Mouse (Mus musculus): ENCODE data around the gene Bex3.
A peak's percentile ranks its signal among the peaks of the same experiment; 100 is the strongest.

The Bex3 gene

DNA sequence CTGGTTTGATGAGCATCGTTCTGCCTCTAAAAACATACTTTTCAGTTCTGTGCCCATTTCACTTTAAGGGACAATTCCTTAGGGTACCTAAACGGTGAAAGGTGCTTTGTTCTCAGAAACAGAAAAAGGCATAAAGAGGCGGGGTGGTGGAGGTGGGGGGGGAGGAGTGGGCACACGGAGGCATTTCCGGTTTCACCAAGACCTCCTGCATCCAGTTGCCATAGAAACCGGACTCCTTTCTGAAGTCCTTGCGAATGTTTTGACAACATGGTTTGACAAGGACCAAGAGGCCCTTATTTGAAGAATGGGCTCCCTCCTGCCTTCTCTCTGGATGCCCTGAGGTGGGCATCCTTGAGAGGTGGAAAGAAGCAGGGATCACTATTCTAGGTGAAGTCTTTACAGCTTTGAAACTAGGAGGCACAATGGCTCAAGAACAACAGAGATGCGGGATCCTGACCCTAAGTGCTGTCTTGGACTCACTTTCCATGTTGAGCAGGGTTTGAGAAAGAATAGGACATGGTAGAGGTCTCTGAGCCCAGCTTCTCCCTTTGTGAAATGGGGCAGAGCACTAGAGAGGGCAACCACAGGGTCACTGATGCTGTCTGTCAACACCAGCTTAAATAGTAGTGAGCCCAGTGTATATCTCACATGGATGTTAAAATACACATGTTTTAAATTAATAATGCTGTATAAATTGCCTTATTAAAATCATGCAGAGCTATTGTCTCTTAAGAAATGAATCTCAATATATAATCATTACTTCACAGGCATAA is 43.9 kb downstream of the Bex3 start:
- DNase-seq: peak; percentile 33 to 56

DNA sequence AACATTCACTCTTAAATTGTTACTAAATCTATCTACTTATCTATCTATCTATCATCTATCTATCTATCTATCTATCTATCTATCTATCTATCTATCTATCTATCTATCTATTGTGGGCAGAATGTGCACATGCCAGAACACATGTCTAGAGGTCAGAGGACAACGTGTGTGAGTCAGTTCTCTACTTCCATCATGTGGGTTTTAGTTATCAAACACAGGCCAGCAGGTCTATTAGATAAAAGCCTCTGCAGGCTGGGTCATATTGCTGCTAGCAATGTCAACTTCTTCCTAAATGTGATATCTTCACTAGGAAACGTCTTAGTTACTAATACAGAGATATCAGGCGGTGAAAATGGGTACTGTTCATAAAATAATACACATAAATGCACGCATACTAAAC is 49.9 kb downstream of the Bex3 start:
- DNase-seq: no peak

All from cerebellum, postnatal 10 days (tissue).